Mouse (Mus musculus) mammary gland, adult 2 months (tissue): ENCODE measurements around the gene Yap1. TPM values are rescaled to one million over a fixed set of nuclear protein-coding genes. Genes with fewer than 3 reads are reported as not detected.

Source experiments
- polyA plus RNA-seq: library from polyadenylated mRNA; depleted of rRNA; stranded (reverse); fragments of >200 nt; gene quantifications from 2 replicates; pipeline ENCODE4 v1.2.3, GENCODE M21; 2012; ENCODE audit warnings: low replicate concordance; rRNA removed

The Yap1 gene
- polyA plus RNA-seq, result 36.4 and 55.3 TPM in 2 replicates

GRCm38 (mm10) chr9:8004370-8004991 is at the start of gene Yap1:
Gene Yap1, minus strand, starts transcription at chr9:8004596.

GRCm38 (mm10) chr9:8042338-8043043 is 38.1 kb upstream of the Yap1 start, which contains the start of gene Cfap300:
Gene Cfap300, minus strand, starts transcription at chr9:8042823.

Other genes with a start within 250 kb of the Yap1 start
- 149 TPM in 2 replicates for gene Tmem123, start 240.6 kb downstream of the Yap1 start, polyA plus RNA-seq
- gene Birc2, start 167.5 kb downstream of the Yap1 start, polyA plus RNA-seq, result 14.3 and 22.6 TPM in 2 replicates
- 22.4 and 36.1 TPM in 2 replicates for gene Birc3, start 131.4 kb downstream of the Yap1 start, polyA plus RNA-seq
- gene Cfap300, start 38.2 kb upstream of the Yap1 start, polyA plus RNA-seq, result 1.1 and 2.4 TPM in 2 replicates
- 1.0 and 1.4 TPM in 2 replicates for gene Cep126, start 129.7 kb upstream of the Yap1 start, polyA plus RNA-seq